Mouse (Mus musculus) heart, embryonic 16.5 days (tissue): ENCODE results near the gene Hcrtr2. TPM values are rescaled to one million over a fixed set of nuclear protein-coding genes. Genes with fewer than 3 reads are reported as not detected.

Source experiments
- ATAC-seq: fragments of 200-750 bp; cut with Nextera tagmentation; replicated peaks from 2 replicates; pipeline ENCODE4 v1.8.0; 2017; ENCODE audit warnings: moderate number of reproducible peaks; ENCODE audit not compliant: insufficient read depth, low FRiP score; ENCODE audit errors: extremely low read depth
- H3K27ac ChIP-seq: fragments of 300-500 bp; sonication (generic); 2 replicates; pipeline ENCODE4 v1.5.1; 2014; ENCODE audit warnings: mild to moderate bottlenecking, low read length, control low read depth, moderate library complexity
- H3K27me3 ChIP-seq: fragments of 300-500 bp; sonication (generic); 2 replicates; pipeline ENCODE4 v1.6.1; 2014; ENCODE audit warnings: low read length, mixed read lengths; ENCODE audit not compliant: control insufficient read depth, insufficient read depth
- H3K36me3 ChIP-seq: fragments of 300-500 bp; sonication (generic); 2 replicates; pipeline ENCODE4 v1.6.1; 2014; ENCODE audit not compliant: control insufficient read depth, insufficient read depth
- H3K4me1 ChIP-seq: fragments of 300-500 bp; sonication (generic); 2 replicates; pipeline ENCODE4 v1.6.1; 2014; ENCODE audit warnings: low read length, mixed read lengths; ENCODE audit not compliant: control insufficient read depth, insufficient read depth
- H3K4me2 ChIP-seq: fragments of 300-500 bp; sonication (generic); 2 replicates; pipeline ENCODE4 v1.6.1; 2014; ENCODE audit warnings: low read depth, mild to moderate bottlenecking, control low read depth, low read length
- H3K4me3 ChIP-seq: fragments of 300-500 bp; sonication (generic); 2 replicates; pipeline ENCODE4 v1.5.1; 2014; ENCODE audit warnings: mild to moderate bottlenecking, control low read depth, low read length
- H3K9ac ChIP-seq: fragments of 300-500 bp; sonication (generic); 2 replicates; pipeline ENCODE4 v1.6.1; 2014; ENCODE audit warnings: low read length, control low read depth
- H3K9me3 ChIP-seq: fragments of 300-500 bp; sonication (generic); replicated peaks from 2 replicates; pipeline ENCODE4 v1.6.1; 2016; ENCODE audit warnings: low read length; ENCODE audit not compliant: control insufficient read depth
- WGBS: fragments of 180-500 bp; shearing (Covaris S2); extraction: QIAGEN DNeasy Blood & Tissue Kit; methylation state at CpG from one replicate; pipeline ENCODE4 v1.1.7; 2014; 5-methylcytosine and 5-hydroxymethylcytosine counted together
- polyA plus RNA-seq: library from polyadenylated mRNA; unstranded; fragments of >200 nt; fragmentation: Nextera tagmentation; extraction: Ambion mirVana; gene quantifications from 2 replicates; pipeline ENCODE4 v1.2.1, GENCODE M21; 2015

Gene Hcrtr2
- polyA plus RNA-seq, 1 experiment from 2014 or later: not detected

DNA sequence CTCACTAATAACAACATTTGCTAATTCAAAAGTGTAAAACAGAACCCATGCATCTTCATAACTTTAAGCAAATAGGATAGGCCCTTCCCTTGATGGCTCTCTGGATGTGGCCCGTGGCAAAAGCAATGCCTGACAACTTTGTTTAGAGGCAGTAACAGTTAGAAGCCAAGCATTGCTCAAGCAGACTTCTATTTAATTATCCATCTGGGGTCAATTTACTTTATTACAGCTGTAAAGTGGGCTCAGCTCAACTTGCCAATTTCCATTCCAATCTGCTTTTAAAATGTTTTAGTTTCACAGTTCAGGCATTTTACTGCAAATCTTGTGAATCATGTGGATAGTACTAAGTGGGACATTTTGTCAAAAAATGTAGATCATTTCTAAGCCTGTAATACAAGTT is 81.3 kb downstream of the Hcrtr2 start:
- ATAC-seq: no peak
- H3K9ac ChIP-seq: no peak overlapping the region
- no peaks in the 10 kb centered on the region for H3K36me3 ChIP-seq
- WGBS: 88% methylated on average over 1 of the region's 1 CpGs
- no peaks in the 10 kb centered on the region for H3K4me1 ChIP-seq
- no peaks in the 10 kb centered on the region for H3K9me3 ChIP-seq
- H3K4me2 ChIP-seq: no peak overlapping the region
- no peak overlapping the region for H3K4me3 ChIP-seq
- no peak overlapping the region for H3K27ac ChIP-seq
- H3K27me3 ChIP-seq: no peaks in the 10 kb centered on the region

DNA sequence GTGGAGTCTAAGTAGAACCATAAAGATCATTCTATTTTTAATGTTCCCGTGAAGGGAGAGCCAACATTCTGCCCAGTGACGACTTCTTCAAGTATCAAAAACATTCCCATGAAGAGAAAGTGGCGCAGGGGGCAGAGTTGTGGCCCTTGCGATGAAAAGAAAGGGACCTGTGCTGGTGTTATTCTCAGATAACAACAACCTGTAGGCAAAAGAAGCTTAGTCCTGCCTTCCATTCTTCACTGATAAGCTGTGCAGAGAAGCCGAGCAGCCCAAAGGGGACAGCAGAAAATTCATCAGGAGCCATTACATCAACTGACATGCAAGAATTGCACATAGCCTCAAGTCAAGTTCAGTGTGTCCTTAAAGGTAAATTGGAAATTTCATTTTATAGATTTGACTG is 85.7 kb downstream of the Hcrtr2 start:
- Histone ChIP-seq H3K36me3 (no peaks in the 10 kb centered on the region), H3K4me1 (no peaks in the 10 kb centered on the region), H3K27ac (no peak overlapping the region), H3K4me3 (no peak overlapping the region), H3K9me3 (no peaks in the 10 kb centered on the region), H3K4me2 (peak overlapping the region; percentile 28; the same call in 1 of the 2 replicates), H3K27me3 (no peaks in the 10 kb centered on the region), H3K9ac (no peak overlapping the region)
- 35% methylated on average over 5 of the region's 5 CpGs for WGBS
- no peak for ATAC-seq

DNA sequence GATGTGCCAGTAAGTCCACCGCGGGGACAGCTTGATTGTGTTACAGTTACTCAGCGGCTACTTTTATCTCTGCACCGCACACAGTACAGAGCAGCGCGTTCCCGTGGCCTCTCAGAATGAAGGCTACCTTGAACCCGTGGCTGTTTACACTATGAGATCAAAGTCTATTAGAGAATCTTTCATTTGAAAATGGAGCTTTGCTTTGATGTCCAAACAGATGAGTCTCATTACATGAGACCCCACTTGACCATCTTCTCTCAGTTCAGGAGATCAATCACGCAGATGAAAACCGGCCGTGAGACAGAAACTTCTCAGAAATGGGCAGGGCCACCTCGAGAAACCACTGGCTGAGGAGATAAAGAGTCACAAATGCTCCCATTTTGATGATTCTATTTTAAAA is 86.4 kb downstream of the Hcrtr2 start:
- ATAC-seq: 0 out of 2 replicates have a peak, but pooled peaks have one; percentile 28
- no peaks in the 10 kb centered on the region for H3K4me1 ChIP-seq
- H3K9me3 ChIP-seq: no peaks in the 10 kb centered on the region
- H3K4me3 ChIP-seq: peak overlapping the region; percentile 55
- WGBS: 21% methylated on average over 12 of the region's 12 CpGs
- no peaks in the 10 kb centered on the region for H3K36me3 ChIP-seq
- no peak overlapping the region for H3K9ac ChIP-seq
- H3K27me3 ChIP-seq: no peaks in the 10 kb centered on the region
- peak overlapping the region; percentile 69 for H3K4me2 ChIP-seq
- no peak overlapping the region for H3K27ac ChIP-seq

DNA sequence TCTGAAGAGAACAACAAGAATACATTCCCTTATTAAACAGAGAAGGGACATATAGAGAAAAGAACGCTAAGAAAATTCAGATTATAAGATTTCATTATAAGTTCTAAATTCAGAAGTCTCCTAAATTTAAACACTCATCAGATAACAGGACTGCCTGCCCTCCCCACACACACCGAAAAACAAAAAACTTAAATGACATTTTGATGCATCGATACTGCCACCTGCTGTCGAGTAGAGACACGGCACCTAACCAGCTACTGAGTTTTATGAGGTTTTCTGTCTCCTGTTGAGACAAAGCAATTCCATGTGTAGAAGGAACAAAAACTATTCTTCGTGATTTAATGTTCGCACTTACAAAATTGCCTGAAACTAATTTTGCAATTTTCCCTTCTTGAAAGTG is 87.0 kb downstream of the Hcrtr2 start:
- peak; percentile 73 for ATAC-seq
- Histone ChIP-seq H3K36me3 (no peaks in the 10 kb centered on the region), H3K9me3 (no peaks in the 10 kb centered on the region), H3K4me3 (peak overlapping the region; percentile 55), H3K4me1 (no peaks in the 10 kb centered on the region), H3K4me2 (peak overlapping the region; percentile 69), H3K27me3 (no peaks in the 10 kb centered on the region), H3K27ac (no peak overlapping the region), H3K9ac (peak overlapping the region; percentile 45)
- 2% methylated on average over 7 of the region's 7 CpGs for WGBS

DNA sequence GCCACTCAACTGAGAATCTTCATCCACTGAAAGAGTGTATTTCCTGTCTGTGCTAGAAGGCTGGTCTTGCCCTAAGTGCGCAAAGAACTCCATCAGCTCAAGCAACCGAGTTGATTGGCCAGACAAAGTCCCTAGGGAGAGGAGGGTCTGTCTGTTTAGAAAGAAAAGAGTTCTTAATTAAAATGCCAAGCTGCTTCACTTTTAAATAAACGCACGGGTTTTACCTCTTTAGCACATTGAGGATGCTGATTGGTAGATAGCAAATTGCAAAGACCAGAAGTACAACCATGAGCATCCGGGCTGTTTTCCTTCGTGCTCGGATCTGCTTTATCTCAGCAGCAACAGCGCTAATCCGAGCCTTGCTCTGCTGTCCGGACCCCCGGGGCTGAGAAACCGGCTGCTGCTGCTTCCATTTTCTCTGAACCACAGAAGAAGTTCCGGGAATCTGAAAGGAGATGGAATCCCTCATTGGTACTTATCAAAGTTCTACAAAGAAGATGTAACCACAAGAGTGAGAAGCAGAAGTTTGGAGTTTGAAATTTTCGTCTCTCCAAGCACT is 87.6 kb downstream of the Hcrtr2 start:
- ATAC-seq: 0 out of 2 replicates have a peak, but pooled peaks have one; percentile 37
- Histone ChIP-seq H3K27ac (no peak overlapping the region), H3K9me3 (no peaks in the 10 kb centered on the region), H3K27me3 (no peaks in the 10 kb centered on the region), H3K4me1 (no peaks in the 10 kb centered on the region), H3K4me2 (peak overlapping the region; percentile 69), H3K4me3 (peak overlapping the region; percentile 55), H3K9ac (peak overlapping the region; percentile 45), H3K36me3 (no peaks in the 10 kb centered on the region)
- 2% methylated on average over 14 of the region's 14 CpGs for WGBS

DNA sequence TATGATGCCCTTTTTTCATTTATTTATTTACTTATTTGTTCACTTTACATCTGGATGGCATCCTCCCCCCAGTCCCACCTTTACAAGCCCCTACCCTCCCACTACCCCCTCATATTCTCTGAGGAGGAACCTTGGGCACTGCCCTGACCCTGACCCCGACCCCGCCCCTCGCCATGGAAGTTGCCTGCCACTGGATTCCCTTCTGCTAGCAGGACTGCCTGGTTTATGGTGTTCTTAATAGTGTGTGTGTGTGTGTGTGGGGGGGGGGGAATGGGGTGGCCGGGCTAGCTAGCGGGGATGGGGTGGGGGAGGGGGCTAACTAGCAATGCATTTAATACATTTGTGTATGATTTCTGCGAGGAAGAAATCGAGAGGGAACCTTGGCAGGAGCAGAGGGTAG is 88.8 kb downstream of the Hcrtr2 start:
- Histone ChIP-seq H3K9me3 (no peaks in the 10 kb centered on the region), H3K36me3 (no peaks in the 10 kb centered on the region), H3K4me3 (no peak overlapping the region), H3K9ac (no peak overlapping the region), H3K27me3 (no peaks in the 10 kb centered on the region), H3K4me2 (no peak overlapping the region), H3K4me1 (no peaks in the 10 kb centered on the region), H3K27ac (no peak overlapping the region)
- ATAC-seq: no peak
- WGBS: 69% methylated on average over 7 of the region's 7 CpGs

DNA sequence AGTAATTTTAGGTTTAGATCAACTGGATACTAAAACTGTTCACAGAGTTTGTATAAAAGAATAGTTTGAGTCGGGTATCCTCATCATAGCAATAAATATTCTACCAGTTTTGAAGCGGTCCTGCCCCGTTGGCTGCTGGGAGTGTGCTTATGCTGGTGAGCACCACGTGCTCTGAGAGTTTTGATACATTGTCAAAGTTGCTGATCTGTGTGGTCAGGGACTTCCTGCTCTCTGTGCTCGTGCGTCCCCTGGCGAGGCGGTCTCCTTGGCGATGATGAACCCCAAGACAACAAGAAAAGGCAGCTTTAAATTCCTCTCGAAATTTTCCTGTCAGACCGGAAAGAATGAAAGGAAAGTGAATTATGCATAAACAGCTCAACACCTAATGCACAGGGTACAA is 93.3 kb downstream of the Hcrtr2 start:
- no peak for ATAC-seq
- H3K4me2 ChIP-seq: 0 out of 2 replicates have a peak overlapping the region, but pooled peaks have one; percentile 15
- no peak overlapping the region for H3K9ac ChIP-seq
- no peaks in the 10 kb centered on the region for H3K9me3 ChIP-seq
- H3K4me3 ChIP-seq: no peak overlapping the region
- no peaks in the 10 kb centered on the region for H3K36me3 ChIP-seq
- no peaks in the 10 kb centered on the region for H3K27me3 ChIP-seq
- 52% methylated on average over 11 of the region's 11 CpGs for WGBS
- no peaks in the 10 kb centered on the region for H3K4me1 ChIP-seq
- H3K27ac ChIP-seq: no peak overlapping the region

DNA sequence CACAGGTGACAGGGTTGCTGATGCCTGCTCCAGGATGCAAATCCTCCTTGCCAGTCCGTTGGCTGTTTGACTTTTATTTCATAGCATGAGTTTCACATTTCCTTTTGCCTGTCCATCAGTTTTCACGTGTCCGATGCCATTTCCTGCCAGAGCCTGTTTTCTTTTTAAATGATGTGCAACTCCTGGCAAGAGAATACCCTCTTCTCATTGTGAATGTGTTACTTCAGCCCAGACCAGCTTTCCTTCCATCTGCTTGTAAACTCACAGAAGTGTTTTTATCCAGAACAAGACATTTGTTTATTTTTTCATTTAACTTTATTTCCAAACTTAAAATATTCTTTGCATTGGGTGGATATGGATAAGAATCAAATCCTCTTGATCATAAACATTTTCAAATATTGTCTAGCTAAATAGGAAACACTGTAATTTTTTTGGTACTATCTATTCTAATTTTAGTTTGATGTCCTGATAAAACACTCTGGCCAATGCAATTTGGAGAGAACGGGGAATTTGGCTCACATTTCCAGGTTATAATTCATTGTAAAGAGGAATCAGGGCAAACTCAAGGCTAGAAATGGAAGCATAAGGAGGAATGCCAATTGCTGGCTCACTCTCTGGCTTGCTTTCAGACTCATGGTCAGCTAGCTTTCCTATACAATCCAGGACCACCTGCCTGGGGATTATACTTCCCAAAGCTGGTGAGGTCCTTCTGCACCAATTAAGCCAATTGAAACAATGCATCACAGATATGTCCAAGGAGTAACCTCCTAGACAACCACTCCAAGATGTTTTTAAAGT is 106.3 kb downstream of the Hcrtr2 start:
- ATAC-seq: no peak
- no peak overlapping the region for H3K9ac ChIP-seq
- no peak overlapping the region for H3K27ac ChIP-seq
- H3K27me3 ChIP-seq: no peaks in the 10 kb centered on the region
- no peaks in the 10 kb centered on the region for H3K36me3 ChIP-seq
- no peak overlapping the region for H3K4me3 ChIP-seq
- no peaks in the 10 kb centered on the region for H3K9me3 ChIP-seq
- H3K4me2 ChIP-seq: no peak overlapping the region
- 61% methylated on average over 4 of the region's 4 CpGs for WGBS
- no peaks in the 10 kb centered on the region for H3K4me1 ChIP-seq

DNA sequence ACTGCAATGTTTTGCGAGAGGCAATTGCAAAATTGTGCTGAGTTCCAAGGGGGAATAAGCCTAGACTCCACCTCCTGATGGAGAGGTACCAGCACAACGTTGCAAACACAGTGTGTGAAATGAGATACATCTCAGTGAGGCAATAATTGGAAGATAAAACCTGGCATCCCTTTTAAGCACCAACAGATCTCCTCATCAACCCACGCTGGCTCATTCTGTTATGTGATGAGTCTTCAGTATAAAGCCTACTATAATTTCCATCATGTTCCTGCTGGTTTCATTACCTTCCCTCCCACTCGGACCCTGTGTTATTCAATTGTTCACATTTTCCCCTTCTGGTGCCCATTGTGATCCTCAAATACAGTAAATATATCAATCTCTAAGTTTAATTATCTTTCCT is 109.0 kb downstream of the Hcrtr2 start:
- ATAC-seq: no peak
- Histone ChIP-seq H3K4me3 (no peak overlapping the region), H3K36me3 (no peaks in the 10 kb centered on the region), H3K4me1 (no peaks in the 10 kb centered on the region), H3K27me3 (no peaks in the 10 kb centered on the region), H3K9me3 (no peaks in the 10 kb centered on the region), H3K27ac (no peak overlapping the region), H3K4me2 (no peak overlapping the region), H3K9ac (no peak overlapping the region)
- WGBS: 67% methylated on average over 4 of the region's 4 CpGs
